In the genomic region with DNA sequence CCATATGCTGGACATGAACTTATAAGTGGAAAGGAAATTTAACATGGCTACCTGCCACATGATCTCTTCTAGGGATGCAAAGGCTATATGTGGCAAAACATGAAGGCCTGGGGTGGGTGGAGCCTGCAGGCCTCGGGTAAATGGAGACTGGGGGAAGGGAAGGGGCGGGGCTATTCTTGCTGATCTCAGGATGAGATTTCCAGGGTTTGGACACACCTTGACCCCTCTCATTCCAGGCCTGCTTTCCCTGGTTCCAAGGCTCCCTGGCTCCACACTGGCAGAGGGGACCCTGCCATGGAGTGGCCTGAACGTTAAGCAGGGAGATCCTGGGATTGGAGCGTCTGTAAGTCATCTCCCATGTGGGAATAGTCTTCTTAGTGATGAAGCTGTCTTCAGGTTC, we compare ENCODE assay signal across 19 mouse cellular contexts.
"Had no signal": no experiment of that assay in that cellular context is flagged by ENCODE, and none has a peak within 500 bp of the region (broad histone marks: within the 10 kb centered on the region; RNA-seq: fewer than 3 reads in every experiment).

No protein-coding gene starts in this region.

- H3K9me3 ChIP-seq: lung, embryonic 15.5 days; midbrain, embryonic 10.5 days; midbrain, embryonic 13.5 days; midbrain, embryonic 15.5 days; neural tube, embryonic 12.5 days had no signal

- H3K9ac ChIP-seq: liver, embryonic 14.5 days; lung, embryonic 15.5 days; midbrain, embryonic 13.5 days; midbrain, embryonic 15.5 days; neural tube, embryonic 12.5 days had no signal

- H3K4me3 ChIP-seq: lung, embryonic 15.5 days; midbrain, embryonic 10.5 days; midbrain, embryonic 13.5 days; midbrain, embryonic 15.5 days; myocyte; neural tube, embryonic 12.5 days had no signal

- ATAC-seq: lung, postnatal 0 days; midbrain, embryonic 13.5 days; midbrain, embryonic 15.5 days had no signal

- H3K27me3 ChIP-seq: lung, embryonic 15.5 days; midbrain, embryonic 13.5 days; midbrain, embryonic 15.5 days; neural tube, embryonic 12.5 days had no signal

- H3K36me3 ChIP-seq: lung, embryonic 15.5 days; midbrain, embryonic 10.5 days; midbrain, embryonic 13.5 days; midbrain, embryonic 15.5 days; neural tube, embryonic 12.5 days had no signal

- DNase-seq: lung, adult 2 months; lung, postnatal 14 days; lung, postnatal 4 days; retina, postnatal 1 day; right cerebral cortex, adult 18-20 months; right cerebral cortex, postnatal 25 days; right cerebral cortex, postnatal 4 days; spleen, adult 18-20 months; thymus, adult 18-20 months; thymus, postnatal 14 days; thymus, postnatal 36 days had no signal

- H3K4me2 ChIP-seq: lung, embryonic 15.5 days; midbrain, embryonic 13.5 days; midbrain, embryonic 15.5 days; neural tube, embryonic 12.5 days had no signal

- H3K4me1 ChIP-seq: lung, embryonic 15.5 days; neural tube, embryonic 12.5 days had no signal

- H3K27ac ChIP-seq: liver, embryonic 14.5 days; lung, embryonic 15.5 days; midbrain, embryonic 10.5 days; midbrain, embryonic 13.5 days; midbrain, embryonic 15.5 days; neural tube, embryonic 12.5 days had no signal
